Mouse (Mus musculus): ENCODE measurements around the gene Pick1.
"Not testable (repeated sequence)": the region's sequence is repeated elsewhere in the genome, so short reads cannot be mapped to it uniquely, and the experiment has no call there.

- TF ChIP-seq POLR2A (IDR thresholded peaks at IDR 0.05; ENCODE audit: low read depth, low read length); CTCF (conservative IDR thresholded peaks at IDR 0.05; ENCODE audit: insufficient read depth, insufficient read length, low read depth, low read length): not testable (repeated sequence)
Measured at GRCm38 (mm10) chr15:79225780-79226179, 3.2 kb upstream of the Pick1 start.

Measured in kidney, adult 2 months (tissue).